Mouse (Mus musculus) gastrocnemius, postnatal 36 days (tissue): ENCODE results near the gene Pigv. TPM values are rescaled to one million over a fixed set of nuclear protein-coding genes. Genes with fewer than 3 reads are reported as not detected.
"Not testable (repeated sequence)": the region's sequence is repeated elsewhere in the genome, so short reads cannot be mapped to it uniquely, and the experiment has no call there.

Experiments used
- DNase-seq, 2 experiments: peaks; one replicate each; pipeline ENCODE4 v3.0.0; 2022
- intact Hi-C: fragments of 180-260 bp; cut with DNase I; formaldehyde crosslinking; loops from one replicate; pipeline ENCODE4 v1.15.1; 2025
- total RNA-seq, 2 experiments: library from RNA; stranded (reverse); gene quantifications; 2 replicates each; pipeline ENCODE4 v1.2.3; 2021

Gene Pigv
- total RNA-seq, 2 experiments from 2014 or later, result 8.4 to 10.4 TPM

- intact Hi-C loops, result no loop called here
Observed at GRCm38 (mm10) chr4:133651986-133652385, 20.5 kb downstream of the Pigv start.

GRCm38 (mm10) chr4:133651445-133651844 lies 21.0 kb downstream of the Pigv start:
- intact Hi-C loops, result no loop called here
- DNase-seq, result no peak

More at GRCm38 (mm10) chr4:133651986-133652385, 20.5 kb downstream of the Pigv start:
- DNase-seq, result no peak

- intact Hi-C loops, result loop anchor here (1.0 kb wide), 1 partner anchor 58 kb away; no protein-coding TSS in a partner anchor
- DNase-seq, result peak; percentile 74 to 78
Observed at GRCm38 (mm10) chr4:133649989-133650699, 22.3 kb downstream of the Pigv start, which contains the start of gene Zdhhc18. Gene Zdhhc18 (minus strand): TSS chr4:133650154.

- intact Hi-C loops, result not testable (repeated sequence)
Observed at GRCm38 (mm10) chr4:133649464-133649863, 23.0 kb downstream of the Pigv start.

GRCm38 (mm10) chr4:133645680-133646079 lies 26.8 kb downstream of the Pigv start:
- intact Hi-C loops, result no loop called here
- DNase-seq, result no peak

More at GRCm38 (mm10) chr4:133649464-133649863, 23.0 kb downstream of the Pigv start:
- not testable (repeated sequence) for DNase-seq

DNA sequence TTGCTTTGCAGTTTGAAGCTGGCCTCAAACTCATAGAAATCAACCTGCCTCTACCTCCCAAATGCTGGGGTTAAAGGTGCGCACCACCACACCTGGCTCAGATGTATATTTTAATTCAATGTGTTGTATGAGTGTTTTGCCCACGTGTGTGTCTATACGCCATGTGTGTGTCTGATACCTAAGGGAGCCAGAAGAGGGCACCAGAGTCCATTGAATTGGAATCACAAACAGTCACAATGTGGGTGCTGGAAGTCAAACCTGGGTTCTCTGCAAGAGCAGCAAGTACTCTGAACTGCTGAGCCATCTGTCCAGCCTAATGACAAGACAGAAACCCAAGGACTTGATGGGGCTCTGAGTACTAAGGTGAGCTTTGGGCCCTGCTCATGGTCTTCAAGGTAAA lies 27.3 kb downstream of the Pigv start:
- intact Hi-C loops, result no loop called here

GRCm38 (mm10) chr4:133634043-133634410 lies 38.4 kb downstream of the Pigv start:
- no peak for DNase-seq
- intact Hi-C loops, result no loop called here

More for the DNA sequence above, 27.3 kb downstream of the Pigv start:
- no peak for DNase-seq

DNA sequence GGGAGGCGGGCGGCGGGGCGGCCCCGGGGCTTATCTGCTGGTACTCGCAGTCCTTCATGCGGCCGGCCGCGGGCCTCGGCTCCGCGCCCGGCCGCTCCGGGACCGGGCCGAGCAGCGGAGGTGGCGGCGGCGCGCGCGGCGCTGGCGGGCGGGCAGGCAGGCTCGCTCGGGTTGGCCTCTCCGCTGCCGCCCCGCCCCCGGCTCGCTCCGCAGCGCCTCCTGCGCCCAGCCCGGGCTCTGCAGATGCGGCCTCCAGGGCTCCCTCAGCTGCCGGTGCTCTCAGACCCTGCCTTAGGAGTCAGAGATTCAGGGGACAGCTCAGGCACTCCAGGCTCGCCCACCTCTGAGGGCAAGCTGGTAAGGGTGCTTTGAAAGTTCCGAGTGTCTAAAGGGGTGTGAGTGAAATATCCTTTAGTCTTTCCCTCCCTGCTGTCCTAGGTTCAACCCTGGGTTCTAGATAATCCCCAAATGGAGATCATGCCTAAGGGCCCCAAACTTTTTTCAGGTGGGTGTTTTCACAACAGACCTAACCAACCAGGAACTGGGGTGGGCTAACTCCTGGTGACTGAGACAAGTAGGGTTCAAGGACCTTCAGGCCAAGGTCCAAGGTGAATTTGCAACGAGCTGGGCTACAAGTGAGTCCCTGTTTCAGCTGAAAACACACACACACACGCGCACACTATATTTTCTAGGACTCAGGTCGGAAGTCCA lies 39.0 kb downstream of the Pigv start:
- intact Hi-C loops, result no loop called here
- DNase-seq, result peak; percentile 84 to 87

DNA sequence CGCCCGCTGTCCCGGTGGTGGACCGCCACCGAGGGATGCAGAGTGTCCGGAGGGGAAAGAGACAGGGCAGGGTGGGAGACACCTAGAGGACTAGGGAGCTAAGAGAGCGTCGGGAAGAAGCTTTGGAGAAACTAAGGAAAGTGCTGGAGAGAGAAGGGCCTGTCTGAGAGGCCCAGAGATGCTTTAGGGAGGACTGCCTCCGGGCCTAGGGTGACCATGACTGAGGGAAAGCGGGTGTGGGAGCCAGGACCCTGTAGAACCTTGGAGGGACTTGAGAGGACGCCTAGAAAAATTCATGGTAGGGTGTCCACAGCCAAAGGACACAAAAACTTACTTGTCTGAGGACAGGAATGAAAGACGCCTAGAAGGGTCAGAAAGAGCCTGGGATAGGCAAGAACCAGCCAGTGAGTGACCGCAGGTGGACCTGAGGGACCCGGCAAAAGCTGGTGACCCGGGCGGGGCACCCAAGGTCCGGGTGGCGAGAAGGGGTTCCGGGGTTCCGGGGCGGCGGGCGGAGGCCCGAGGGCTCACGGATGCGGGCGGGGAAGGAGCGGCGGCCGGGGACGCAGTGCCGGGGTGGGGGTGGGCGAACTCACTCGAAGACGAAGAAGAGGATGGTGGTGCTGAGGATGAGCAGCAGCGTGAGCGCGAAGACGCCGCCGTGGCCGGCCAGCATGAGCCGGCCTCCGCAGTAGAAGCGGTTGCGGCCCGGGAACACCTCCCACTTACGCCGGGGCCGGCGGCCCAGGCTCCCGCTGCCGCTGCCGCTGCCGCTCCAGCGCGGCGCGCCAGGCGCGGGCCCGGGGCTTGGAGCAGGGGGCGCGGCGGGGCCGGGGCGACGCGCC lies 39.7 kb downstream of the Pigv start:
- intact Hi-C loops, result no loop called here
- peak in 1 of 2 experiments; percentile 31 for DNase-seq

- no peak for DNase-seq
- intact Hi-C loops, result no loop called here
Observed at GRCm38 (mm10) chr4:133631769-133632411, 40.6 kb downstream of the Pigv start.

DNA sequence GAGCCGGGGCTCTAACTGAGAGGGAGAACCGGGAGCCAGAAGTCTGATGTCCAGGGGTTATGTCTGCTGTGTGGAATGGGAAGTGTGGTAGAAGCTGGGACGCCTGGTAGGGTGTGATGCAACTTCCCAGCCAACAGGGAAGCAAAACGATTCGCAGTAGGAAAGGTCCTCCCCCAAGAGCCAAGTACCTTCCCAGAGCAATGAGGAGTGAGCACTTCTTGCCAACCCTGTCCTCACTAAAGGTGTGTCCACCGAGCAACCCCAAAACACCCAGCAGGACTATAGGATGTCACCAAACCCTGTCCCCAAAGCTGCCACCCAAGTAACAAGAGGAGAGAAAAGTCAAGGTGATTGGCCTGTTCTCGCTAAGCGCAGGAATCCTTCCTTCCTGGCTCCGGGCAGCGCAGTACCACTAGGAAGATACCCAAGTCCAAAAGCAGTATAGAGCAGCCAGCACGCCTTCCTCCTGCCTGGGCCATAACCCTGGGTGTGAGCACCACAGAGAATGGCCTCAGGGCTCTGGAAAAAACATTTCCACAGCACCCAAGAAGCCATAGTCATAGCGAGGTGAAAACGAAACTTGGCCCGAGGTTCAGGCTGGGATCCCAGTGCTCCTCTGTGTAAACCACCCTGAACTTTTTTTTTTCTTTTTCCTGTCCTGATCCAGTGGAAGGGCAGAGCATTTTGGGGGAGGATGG lies 41.2 kb downstream of the Pigv start:
- intact Hi-C loops, result no loop called here
- DNase-seq, result peak in 1 of 2 experiments; percentile 32

GRCm38 (mm10) chr4:133630326-133630920 lies 42.0 kb downstream of the Pigv start:
- DNase-seq, result no peak
- intact Hi-C loops, result no loop called here

DNA sequence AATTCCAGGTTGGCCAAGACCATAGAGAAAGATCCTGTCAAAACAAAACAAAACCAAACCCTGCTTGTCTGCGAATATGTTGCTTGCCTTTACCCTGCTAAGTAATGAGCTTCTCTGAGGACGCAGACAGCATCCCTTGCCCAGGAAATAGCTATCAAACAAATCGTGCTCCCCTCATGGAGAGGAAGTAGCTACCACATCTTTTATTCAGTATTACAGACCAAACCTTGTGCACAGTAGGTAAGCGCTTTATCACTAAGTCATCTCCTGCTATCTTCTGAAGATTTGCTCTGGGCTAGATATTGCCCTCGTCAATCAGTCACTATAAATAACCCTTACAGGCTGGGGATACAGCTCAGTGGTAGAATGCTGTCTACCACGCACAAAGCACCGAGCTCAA lies 43.3 kb downstream of the Pigv start:
- DNase-seq, result no peak
- intact Hi-C loops, result no loop called here

- DNase-seq, result no peak
- intact Hi-C loops, result no loop called here
Observed at GRCm38 (mm10) chr4:133628517-133628916, 43.9 kb downstream of the Pigv start.

DNA sequence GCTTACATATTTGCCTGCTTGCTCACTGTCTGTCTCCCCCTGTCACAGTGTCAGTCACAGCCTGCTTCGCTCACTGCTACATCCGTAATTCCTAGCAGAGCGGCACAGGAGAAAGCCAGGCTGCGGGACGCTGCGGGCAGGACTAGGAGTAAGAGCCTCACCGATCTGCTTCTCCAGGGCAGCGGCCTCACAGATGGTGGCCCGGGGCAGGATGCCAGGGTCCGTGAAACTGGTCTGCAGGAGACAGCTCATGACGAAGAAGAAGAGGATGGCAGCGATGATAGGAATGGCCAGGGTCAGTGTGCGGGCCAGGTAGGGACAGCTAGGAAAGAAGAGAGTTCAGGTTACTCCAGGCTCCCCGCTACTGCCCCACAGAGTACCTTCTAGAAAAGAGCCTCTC lies 45.4 kb downstream of the Pigv start:
- DNase-seq, result no peak
- intact Hi-C loops, result no loop called here

GRCm38 (mm10) chr4:133626621-133627020 lies 45.8 kb downstream of the Pigv start:
- intact Hi-C loops, result no loop called here
- DNase-seq, result no peak

- intact Hi-C loops, result no loop called here
- DNase-seq, result no peak
Observed at GRCm38 (mm10) chr4:133626221-133626620, 46.2 kb downstream of the Pigv start.

- intact Hi-C loops, result no loop called here
- peak in 1 of 2 experiments; percentile 49 for DNase-seq
Observed at GRCm38 (mm10) chr4:133625621-133626071, 46.8 kb downstream of the Pigv start.

DNA sequence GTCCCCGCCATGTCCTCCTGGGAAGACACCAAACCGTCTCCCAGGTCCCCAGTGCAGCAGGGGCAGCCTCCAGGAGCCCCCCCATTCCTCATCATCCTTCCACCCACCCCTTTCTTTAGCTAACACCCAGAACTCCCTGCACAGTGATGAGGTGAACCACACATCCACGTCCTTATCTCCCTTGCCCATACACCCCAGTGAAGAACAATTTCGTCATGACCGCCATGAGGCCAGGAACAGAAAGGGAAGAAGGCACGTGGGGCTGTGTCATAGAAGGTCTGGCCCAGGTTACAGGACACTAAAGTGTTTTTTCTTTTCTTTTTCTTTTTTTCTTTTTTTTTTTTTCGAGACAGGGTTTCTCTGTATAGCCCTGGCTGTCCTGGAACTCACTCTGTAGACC lies 47.6 kb downstream of the Pigv start:
- intact Hi-C loops, result no loop called here
- no peak for DNase-seq
